Mouse (Mus musculus): ENCODE data around the gene Krt33b. TPM values are rescaled to one million over a fixed set of nuclear protein-coding genes. Genes with fewer than 3 reads are reported as not detected.

Gene Krt33b
- polyA plus RNA-seq (2014; fragmentation: Illumina TruSeq; extraction: RNeasy Lipid Tissue Mini Kit (QIAGEN cat#74804)) = not detected

DNA sequence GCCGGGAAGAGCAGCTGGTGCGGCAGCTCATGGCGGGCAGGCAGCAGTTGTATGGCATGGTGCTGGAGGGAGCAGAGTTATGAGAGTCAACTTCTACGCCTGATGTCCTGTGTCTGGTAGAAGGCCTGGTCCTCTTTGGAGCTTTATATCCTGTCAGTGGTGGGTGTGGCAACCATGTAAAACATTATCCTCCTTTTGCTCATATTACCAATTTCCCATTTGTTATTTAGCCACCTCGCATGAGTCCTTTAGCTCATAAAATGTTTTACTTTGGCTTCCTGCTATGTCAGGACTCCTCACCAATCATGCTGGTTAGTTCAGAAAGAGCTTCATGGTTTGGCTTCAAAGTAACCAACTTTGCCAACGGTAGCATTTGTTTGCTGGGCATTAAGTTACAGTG lies at the start of gene Krt33b:
TSS of gene Krt33b (minus strand) at position 101 of the 400 bp plus-strand sequence.

DNA sequence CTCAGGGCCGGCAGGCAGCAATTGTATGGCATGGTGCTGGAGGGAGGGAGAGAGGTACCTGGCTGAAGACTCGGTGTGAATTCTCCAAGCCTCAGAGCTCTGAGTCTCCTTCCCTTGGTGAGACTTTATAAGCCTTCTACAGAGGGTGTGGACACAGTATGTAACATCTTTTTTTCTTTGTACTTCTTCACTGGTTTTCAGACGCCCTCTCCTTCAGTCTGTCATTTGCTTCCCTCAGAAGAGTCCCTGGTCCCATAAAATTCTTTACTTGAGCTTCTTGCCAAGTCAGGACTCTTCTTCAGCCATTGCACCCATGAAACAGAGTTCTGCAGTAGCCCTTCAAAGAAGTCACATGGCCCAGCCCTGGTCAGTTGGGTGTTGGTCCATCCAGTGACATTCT lies 20.8 kb upstream of the Krt33b start, which contains the start of gene Krt31:
TSS of gene Krt31 (minus strand) at position 101 of the 400 bp plus-strand sequence.

DNA sequence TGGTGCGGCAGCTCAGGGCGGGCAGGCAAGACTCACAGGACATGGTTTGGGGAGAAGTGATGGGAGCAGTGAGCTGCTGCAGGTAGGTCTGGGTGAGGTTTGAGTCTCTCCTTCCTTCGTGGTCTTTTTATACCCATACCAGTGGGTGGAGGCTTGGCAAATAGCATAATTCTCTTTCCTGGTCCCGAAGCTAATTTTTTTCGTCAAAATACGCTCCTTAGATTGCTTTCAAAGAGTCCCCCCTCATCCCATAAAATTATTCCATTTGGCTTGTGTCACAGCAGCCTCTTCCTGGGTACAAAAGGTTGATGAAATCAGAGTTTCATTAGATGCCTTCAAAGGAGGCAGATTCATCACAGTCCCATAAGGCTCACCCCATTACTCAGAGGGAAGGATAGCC lies 11.8 kb upstream of the Krt33b start, which contains the start of gene Krt34:
TSS of gene Krt34 (minus strand) at position 101 of the 400 bp plus-strand sequence.

DNA sequence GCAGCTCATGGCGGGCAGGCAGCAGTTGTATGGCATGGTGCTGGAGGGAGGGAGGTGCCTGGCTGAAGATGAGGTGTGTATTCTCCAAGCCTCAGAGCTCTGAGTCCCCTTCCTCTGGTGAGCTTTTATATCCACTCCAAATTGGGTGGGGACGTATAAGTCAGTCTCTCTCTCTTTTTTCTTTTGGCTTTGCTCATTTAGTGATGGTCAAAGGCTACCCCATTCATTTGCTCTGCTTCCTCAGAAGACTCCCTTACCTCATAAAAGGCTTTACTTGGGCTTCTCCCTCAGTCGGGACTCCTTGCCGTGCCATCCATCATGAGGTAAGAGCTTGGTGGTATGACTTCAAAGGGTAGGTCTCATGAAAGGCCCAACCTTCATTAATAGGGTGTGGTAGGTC lies 13.6 kb downstream of the Krt33b start, which contains the start of gene Krt33a:
TSS of gene Krt33a (minus strand) at position 101 of the 400 bp plus-strand sequence.

DNA sequence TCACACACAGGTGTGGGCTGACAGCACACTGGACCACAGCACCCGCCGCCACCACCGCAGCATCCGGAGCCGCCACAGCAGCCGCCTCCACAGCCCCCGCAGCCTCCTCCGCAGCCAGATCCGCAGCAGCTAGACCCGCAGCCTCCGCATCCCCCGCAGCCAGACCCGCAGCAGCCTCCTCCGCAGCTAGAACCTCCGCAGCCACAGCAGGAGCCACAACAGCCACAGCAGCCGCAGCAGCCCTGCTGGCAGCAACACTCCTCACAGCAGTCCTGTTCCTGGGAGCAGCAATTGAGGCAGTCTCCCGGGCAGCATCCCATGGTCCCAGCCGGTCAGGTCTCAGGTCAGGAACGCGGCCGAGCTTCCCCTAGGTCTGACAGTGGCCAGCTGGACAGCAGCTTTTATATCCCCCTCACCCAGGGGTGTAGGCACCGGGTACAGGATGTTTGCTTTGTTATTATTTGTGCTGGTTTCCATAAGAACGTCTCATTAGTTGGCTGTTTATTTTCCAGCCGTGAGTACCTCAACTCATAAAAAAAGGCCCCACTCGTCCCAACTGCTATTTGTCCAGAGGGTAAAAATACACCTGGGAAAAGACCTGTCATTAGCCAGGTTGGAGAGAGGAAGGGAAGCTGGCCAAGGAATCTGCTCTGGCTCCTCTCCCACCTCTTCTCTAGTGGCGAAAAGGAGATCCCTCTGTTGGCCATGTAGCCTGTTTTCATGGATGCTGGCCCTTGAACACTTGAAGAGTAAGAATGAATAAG lies 35.9 kb downstream of the Krt33b start, which contains the start of gene Krtap17-1:
TSS of gene Krtap17-1 (minus strand) at position 375 of the 764 bp plus-strand sequence.

DNA sequence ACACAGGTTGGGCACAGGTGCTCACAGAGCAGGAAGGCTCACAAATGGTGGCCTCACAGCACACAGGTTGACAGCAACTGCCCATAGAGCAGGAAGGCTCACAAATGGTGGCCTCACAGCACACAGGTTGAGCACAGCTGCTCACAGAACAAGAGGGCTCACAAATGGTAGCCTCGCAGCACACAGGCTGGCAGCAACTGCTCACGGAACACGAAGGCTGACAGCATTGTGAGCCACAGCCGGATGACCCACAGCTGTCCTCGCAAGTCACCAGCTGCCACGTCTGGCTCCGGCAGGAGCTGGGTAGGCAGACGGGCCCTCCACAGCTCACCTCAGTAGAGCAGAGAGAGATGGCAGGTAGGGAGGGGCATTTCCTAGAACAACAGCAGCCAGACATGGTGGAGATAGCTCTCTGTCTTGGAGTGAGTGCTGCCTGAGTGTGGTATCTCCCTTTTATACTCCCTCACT lies 43.5 kb downstream of the Krt33b start, which contains the start of gene Krtap16-1:
TSS of gene Krtap16-1 (minus strand) at position 418 of the 468 bp plus-strand sequence.

DNA sequence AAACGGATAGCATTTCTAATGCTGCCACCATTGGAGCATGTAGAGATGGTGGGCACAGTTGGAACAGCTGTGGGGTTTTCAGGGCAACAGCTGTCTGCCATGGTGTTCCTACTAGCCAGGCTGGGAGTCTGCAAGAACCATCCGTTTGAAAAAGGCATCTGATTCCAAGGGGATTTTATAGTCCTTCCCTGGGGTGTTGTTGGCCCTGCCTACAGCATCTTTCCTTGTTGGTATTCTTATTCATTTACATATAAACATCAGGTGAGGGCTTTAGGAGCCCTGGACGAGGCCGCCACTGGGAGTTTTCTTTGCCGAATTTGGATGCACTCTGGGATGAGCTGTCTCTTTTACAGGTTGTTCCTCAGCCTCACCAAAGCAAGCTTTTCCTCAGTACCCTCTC lies 50.7 kb downstream of the Krt33b start, which contains the start of gene Krtap29-1:
TSS of gene Krtap29-1 (minus strand) at position 101 of the 400 bp plus-strand sequence.

Other genes starting within 250 kb of the Krt33b start
- gene Krtap4-8, start 249.2 kb downstream of the Krt33b start, polyA plus RNA-seq (2014; fragmentation: Illumina TruSeq; extraction: RNeasy Lipid Tissue Mini Kit (QIAGEN cat#74804)) = not detected
- gene Krtap4-9, start 244.7 kb downstream of the Krt33b start, polyA plus RNA-seq (2014; fragmentation: Illumina TruSeq; extraction: RNeasy Lipid Tissue Mini Kit (QIAGEN cat#74804)) = not detected
- not detected for gene Gm11596, start 236.4 kb downstream of the Krt33b start, polyA plus RNA-seq (2014; fragmentation: Illumina TruSeq; extraction: RNeasy Lipid Tissue Mini Kit (QIAGEN cat#74804))
- not detected for gene Gm11569, start 230.9 kb downstream of the Krt33b start, polyA plus RNA-seq (2014; fragmentation: Illumina TruSeq; extraction: RNeasy Lipid Tissue Mini Kit (QIAGEN cat#74804))
- not detected for gene Gm11554, start 225.4 kb downstream of the Krt33b start, polyA plus RNA-seq (2014; fragmentation: Illumina TruSeq; extraction: RNeasy Lipid Tissue Mini Kit (QIAGEN cat#74804))
- gene Krtap4-13, start 220.0 kb downstream of the Krt33b start, polyA plus RNA-seq (2014; fragmentation: Illumina TruSeq; extraction: RNeasy Lipid Tissue Mini Kit (QIAGEN cat#74804)) = not detected
- gene Gm11564, start 214.2 kb downstream of the Krt33b start, polyA plus RNA-seq (2014; fragmentation: Illumina TruSeq; extraction: RNeasy Lipid Tissue Mini Kit (QIAGEN cat#74804)) = not detected
- not detected for gene 2300003K06Rik, start 191.8 kb downstream of the Krt33b start, polyA plus RNA-seq (2014; fragmentation: Illumina TruSeq; extraction: RNeasy Lipid Tissue Mini Kit (QIAGEN cat#74804))
- gene Krtap4-16, start 178.3 kb downstream of the Krt33b start, polyA plus RNA-seq (2014; fragmentation: Illumina TruSeq; extraction: RNeasy Lipid Tissue Mini Kit (QIAGEN cat#74804)) = not detected
- gene Gm11568, start 172.0 kb downstream of the Krt33b start, polyA plus RNA-seq (2014; fragmentation: Illumina TruSeq; extraction: RNeasy Lipid Tissue Mini Kit (QIAGEN cat#74804)) = not detected
- not detected for gene Gm11559, start 165.4 kb downstream of the Krt33b start, polyA plus RNA-seq (2014; fragmentation: Illumina TruSeq; extraction: RNeasy Lipid Tissue Mini Kit (QIAGEN cat#74804))
- not detected for gene Krtap9-1, start 156.5 kb downstream of the Krt33b start, polyA plus RNA-seq (2014; fragmentation: Illumina TruSeq; extraction: RNeasy Lipid Tissue Mini Kit (QIAGEN cat#74804))
- gene Gm11567, start 150.7 kb downstream of the Krt33b start, polyA plus RNA-seq (2014; fragmentation: Illumina TruSeq; extraction: RNeasy Lipid Tissue Mini Kit (QIAGEN cat#74804)) = not detected
- not detected for gene Krtap31-1, start 121.9 kb downstream of the Krt33b start, polyA plus RNA-seq (2014; fragmentation: Illumina TruSeq; extraction: RNeasy Lipid Tissue Mini Kit (QIAGEN cat#74804))
- gene Gm11565, start 115.1 kb downstream of the Krt33b start, polyA plus RNA-seq (2014; fragmentation: Illumina TruSeq; extraction: RNeasy Lipid Tissue Mini Kit (QIAGEN cat#74804)) = not detected
- gene Krtap31-2, start 93.6 kb downstream of the Krt33b start, polyA plus RNA-seq (2014; fragmentation: Illumina TruSeq; extraction: RNeasy Lipid Tissue Mini Kit (QIAGEN cat#74804)) = not detected
- not detected for gene Krtap9-5, start 81.4 kb downstream of the Krt33b start, polyA plus RNA-seq (2014; fragmentation: Illumina TruSeq; extraction: RNeasy Lipid Tissue Mini Kit (QIAGEN cat#74804))
- not detected for gene Krtap29-1, start 50.8 kb downstream of the Krt33b start, polyA plus RNA-seq (2014; fragmentation: Illumina TruSeq; extraction: RNeasy Lipid Tissue Mini Kit (QIAGEN cat#74804))
- gene Krtap16-1, start 43.3 kb downstream of the Krt33b start, polyA plus RNA-seq (2014; fragmentation: Illumina TruSeq; extraction: RNeasy Lipid Tissue Mini Kit (QIAGEN cat#74804)) = not detected
- not detected for gene Krtap17-1, start 35.9 kb downstream of the Krt33b start, polyA plus RNA-seq (2014; fragmentation: Illumina TruSeq; extraction: RNeasy Lipid Tissue Mini Kit (QIAGEN cat#74804))
- not detected for gene Krt33a, start 13.7 kb downstream of the Krt33b start, polyA plus RNA-seq (2014; fragmentation: Illumina TruSeq; extraction: RNeasy Lipid Tissue Mini Kit (QIAGEN cat#74804))
- gene Krt34, start 11.7 kb upstream of the Krt33b start, polyA plus RNA-seq (2014; fragmentation: Illumina TruSeq; extraction: RNeasy Lipid Tissue Mini Kit (QIAGEN cat#74804)) = not detected
- not detected for gene Krt31, start 20.7 kb upstream of the Krt33b start, polyA plus RNA-seq (2014; fragmentation: Illumina TruSeq; extraction: RNeasy Lipid Tissue Mini Kit (QIAGEN cat#74804))
- gene Krt32, start 58.4 kb upstream of the Krt33b start, polyA plus RNA-seq (2014; fragmentation: Illumina TruSeq; extraction: RNeasy Lipid Tissue Mini Kit (QIAGEN cat#74804)) = not detected
- gene Krt35, start 66.4 kb upstream of the Krt33b start, polyA plus RNA-seq (2014; fragmentation: Illumina TruSeq; extraction: RNeasy Lipid Tissue Mini Kit (QIAGEN cat#74804)) = not detected
- gene Krt36, start 75.8 kb upstream of the Krt33b start, polyA plus RNA-seq (2014; fragmentation: Illumina TruSeq; extraction: RNeasy Lipid Tissue Mini Kit (QIAGEN cat#74804)) = not detected
- not detected for gene Krt13, start 91.7 kb upstream of the Krt33b start, polyA plus RNA-seq (2014; fragmentation: Illumina TruSeq; extraction: RNeasy Lipid Tissue Mini Kit (QIAGEN cat#74804))
- not detected for gene Krt15, start 106.1 kb upstream of the Krt33b start, polyA plus RNA-seq (2014; fragmentation: Illumina TruSeq; extraction: RNeasy Lipid Tissue Mini Kit (QIAGEN cat#74804))
- 5.7 TPM for gene Krt19, start 118.8 kb upstream of the Krt33b start, polyA plus RNA-seq (2014; fragmentation: Illumina TruSeq; extraction: RNeasy Lipid Tissue Mini Kit (QIAGEN cat#74804))
- not detected for gene Krt9, start 163.4 kb upstream of the Krt33b start, polyA plus RNA-seq (2014; fragmentation: Illumina TruSeq; extraction: RNeasy Lipid Tissue Mini Kit (QIAGEN cat#74804))
- gene Krt14, start 177.7 kb upstream of the Krt33b start, polyA plus RNA-seq (2014; fragmentation: Illumina TruSeq; extraction: RNeasy Lipid Tissue Mini Kit (QIAGEN cat#74804)) = not detected
- gene Krt16, start 219.0 kb upstream of the Krt33b start, polyA plus RNA-seq (2014; fragmentation: Illumina TruSeq; extraction: RNeasy Lipid Tissue Mini Kit (QIAGEN cat#74804)) = not detected
- not detected for gene Krt17, start 231.2 kb upstream of the Krt33b start, polyA plus RNA-seq (2014; fragmentation: Illumina TruSeq; extraction: RNeasy Lipid Tissue Mini Kit (QIAGEN cat#74804))
- gene Krt42, start 240.0 kb upstream of the Krt33b start, polyA plus RNA-seq (2014; fragmentation: Illumina TruSeq; extraction: RNeasy Lipid Tissue Mini Kit (QIAGEN cat#74804)) = not detected

Data from ovary, adult 10 weeks (tissue).